Mouse (Mus musculus): ENCODE measurements at regions not wholly inside any gene's neighbourhood (a gene's known extent, or its start where the extent isn't known, plus 50 kb on each side); places are given as distances from the start of the nearest gene placed in this dataset.

GRCm38 (mm10) chr1:184140082-184140481, 106.0 kb upstream of the 1700056E22Rik start:
- no peak for DNase-seq (ENCODE audit: low read depth, low spot score)

- DNase-seq (ENCODE audit: low read depth, low spot score) = no peak
Measured at GRCm38 (mm10) chr1:184138661-184139060, 104.6 kb upstream of the 1700056E22Rik start.

GRCm38 (mm10) chr1:184130897-184131296, 96.8 kb upstream of the 1700056E22Rik start:
- no peak for DNase-seq (ENCODE audit: low read depth, low spot score)

GRCm38 (mm10) chr1:184127321-184127720, 93.2 kb upstream of the 1700056E22Rik start:
- DNase-seq (ENCODE audit: low read depth, low spot score) = no peak

- no peak for DNase-seq (ENCODE audit: low read depth, low spot score)
Measured at GRCm38 (mm10) chr1:184126909-184127308, 92.8 kb upstream of the 1700056E22Rik start.

Data from CD4-positive, CD25-positive, alpha-beta regulatory T cell, adult 2 months (primary cell).